Mouse (Mus musculus) spleen, adult 2 months (tissue): ENCODE data around the gene Oxtr. TPM values are rescaled to one million over a fixed set of nuclear protein-coding genes. Genes with fewer than 3 reads are reported as not detected.

Experiments used
- DNase-seq, 2 experiments: peaks; one replicate each; pipeline versions ENCODE4 v3.0.0 to v3.0.0-alpha.2; 2012 to 2021; ENCODE audit warnings: low spot score in 2 of 2, low read depth in 1 of 2
- H3K27ac ChIP-seq: fragments of 200-500 bp; 2 replicates; pipeline ENCODE4 v1.5.1; 2012; ENCODE audit warnings: low read length, inconsistent platforms; ENCODE audit not compliant: insufficient read depth
- H3K27me3 ChIP-seq: fragments of 200-500 bp; 2 replicates; pipeline ENCODE4 v1.6.1; 2012; ENCODE audit warnings: mild to moderate bottlenecking, moderate library complexity, low read length, inconsistent platforms; ENCODE audit not compliant: control insufficient read depth, insufficient read depth
- H3K36me3 ChIP-seq: fragments of 200-500 bp; 2 replicates; pipeline ENCODE4 v1.6.1; 2012; ENCODE audit warnings: mild to moderate bottlenecking, low read length, inconsistent platforms; ENCODE audit not compliant: control insufficient read depth, insufficient read depth
- H3K4me1 ChIP-seq: fragments of 200-500 bp; 2 replicates; pipeline ENCODE4 v1.6.1; 2011; ENCODE audit warnings: inconsistent platforms; ENCODE audit not compliant: control insufficient read depth, insufficient read depth, insufficient read length
- H3K4me3 ChIP-seq: fragments of 200-500 bp; 2 replicates; pipeline ENCODE4 v1.5.1; 2011; ENCODE audit warnings: mild to moderate bottlenecking, inconsistent platforms; ENCODE audit not compliant: insufficient read depth, insufficient read length; ENCODE audit errors: extremely low read depth
- CTCF ChIP-seq: fragments of 200-500 bp; IDR thresholded peaks from 2 replicates; pipeline ENCODE4 v1.5.1; 2011; ENCODE audit warnings: mild to moderate bottlenecking, inconsistent platforms; ENCODE audit not compliant: insufficient read depth, insufficient read length, insufficient replicate concordance; ENCODE audit errors: extremely low read depth
- POLR2A ChIP-seq: fragments of 200-500 bp; IDR thresholded peaks from 2 replicates; pipeline ENCODE4 v1.6.1; 2011; ENCODE audit warnings: low read depth, low read length, inconsistent platforms
- WGBS: fragments of 180-500 bp; shearing (Covaris S2); methylation state at CpG from one replicate; pipeline ENCODE4 v1.1.7; 2018; 5-methylcytosine and 5-hydroxymethylcytosine counted together
- polyA plus RNA-seq: library from polyadenylated mRNA; depleted of rRNA; stranded (reverse); fragments of >200 nt; gene quantifications from 2 replicates; pipeline ENCODE4 v1.2.3, GENCODE M21; 2012; rRNA removed

Oxtr gene
- polyA plus RNA-seq: 0.14 TPM in 2 replicates

GRCm38 (mm10) chr6:112489910-112490559, at the start of gene Oxtr:
Oxtr (minus strand) TSS chr6:112489943.
- Histone ChIP-seq H3K27me3 (peaks cover 6% of the 10 kb centered on the region; the same call in 1 of the 2 replicates), H3K4me3 (no peak within 1 kb of the TSS; the same call in 1 of the 2 replicates), H3K4me1 (no peaks in the 10 kb centered on the region; the same call in 1 of the 2 replicates), H3K27ac (no peak within 1 kb of the TSS), H3K36me3 (no peaks in the 10 kb centered on the region)
- DNase-seq: no peak
- TF ChIP-seq POLR2A (no peak), CTCF (no peak)
- WGBS: 11% methylated on average over 24 of the region's 24 CpGs

DNA sequence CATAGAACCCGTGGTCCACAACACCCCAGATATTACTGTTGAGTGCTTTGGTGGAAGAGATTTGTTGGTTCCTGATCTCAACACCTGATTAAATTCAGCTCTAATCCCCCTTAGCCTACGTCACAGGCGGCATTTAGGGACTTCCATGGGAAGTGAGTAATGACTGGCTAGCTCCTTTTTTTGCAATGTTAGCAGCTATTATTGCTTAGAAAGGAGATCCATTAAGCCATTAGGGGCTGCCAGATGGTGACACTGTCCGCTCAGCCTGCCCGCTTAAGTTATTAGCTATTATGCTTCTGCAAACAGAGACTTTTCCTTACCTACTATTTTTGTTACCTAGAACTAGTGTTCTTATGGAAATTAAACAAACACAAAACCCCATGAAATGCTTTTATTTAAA, 35.7 kb upstream of the Oxtr start:
- no peaks in the 10 kb centered on the region for H3K4me1 ChIP-seq
- no peak for TF ChIP-seq POLR2A
- WGBS: 82% methylated on average over 5 of the region's 5 CpGs
- H3K27ac ChIP-seq: no peak overlapping the region
- H3K27me3 ChIP-seq: no peaks in the 10 kb centered on the region
- H3K4me3 ChIP-seq: no peak overlapping the region
- DNase-seq: no peak
- H3K36me3 ChIP-seq: no peaks in the 10 kb centered on the region

GRCm38 (mm10) chr6:112524459-112524858, 34.7 kb upstream of the Oxtr start:
- no peak for DNase-seq
- TF ChIP-seq POLR2A (no peak), CTCF (no peak)
- H3K36me3 ChIP-seq: no peaks in the 10 kb centered on the region
- H3K27ac ChIP-seq: no peak overlapping the region
- no peaks in the 10 kb centered on the region for H3K4me1 ChIP-seq
- WGBS: 63% methylated on average over 10 of the region's 10 CpGs
- H3K4me3 ChIP-seq: no peak overlapping the region
- H3K27me3 ChIP-seq: no peaks in the 10 kb centered on the region

DNA sequence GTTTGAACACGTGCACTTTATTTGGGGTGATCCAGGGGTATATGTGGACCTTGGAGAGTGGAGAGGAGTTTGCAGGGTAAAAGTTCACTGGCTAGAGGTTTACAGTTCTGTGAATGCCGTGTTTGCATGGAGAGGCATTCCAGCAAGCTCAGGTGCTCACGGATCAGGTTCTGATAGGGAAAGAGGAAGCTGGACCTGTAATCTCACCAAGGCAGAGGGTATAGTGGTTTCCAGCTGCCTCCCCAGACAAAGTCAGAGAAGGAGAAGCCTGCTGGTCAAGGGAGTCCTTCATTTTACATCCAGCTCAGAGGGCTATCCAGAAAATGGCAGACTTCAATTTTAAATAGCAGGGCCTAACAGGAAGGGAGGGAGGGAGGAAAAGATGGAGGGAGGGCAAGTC, 28.2 kb upstream of the Oxtr start:
- no peak overlapping the region for H3K27ac ChIP-seq
- H3K4me1 ChIP-seq: no peaks in the 10 kb centered on the region
- TF ChIP-seq CTCF (no peak), POLR2A (no peak)
- DNase-seq: no peak
- no peaks in the 10 kb centered on the region for H3K27me3 ChIP-seq
- H3K36me3 ChIP-seq: no peaks in the 10 kb centered on the region
- 64% methylated on average over 3 of the region's 3 CpGs for WGBS
- no peak overlapping the region for H3K4me3 ChIP-seq

DNA sequence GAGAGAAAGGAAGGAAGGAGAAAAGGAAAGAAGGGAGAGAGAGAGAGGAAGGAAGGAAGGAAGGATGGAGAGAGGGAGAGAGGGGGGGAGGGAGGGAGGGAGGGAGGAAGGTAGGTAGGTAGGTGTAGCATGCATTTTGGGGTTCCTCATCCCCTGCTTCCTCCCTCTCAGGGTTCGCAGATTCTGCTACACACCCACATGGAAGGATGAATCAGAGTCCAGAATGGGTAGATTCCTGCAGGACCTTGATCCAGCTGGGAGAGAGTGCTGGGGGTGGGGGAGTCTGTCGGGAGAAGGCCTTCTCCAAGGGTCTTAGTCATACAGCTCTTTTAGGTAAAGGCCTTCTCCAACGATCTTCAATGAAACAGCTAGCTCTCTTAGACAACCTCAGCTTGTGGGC, 27.8 kb upstream of the Oxtr start:
- no peaks in the 10 kb centered on the region for H3K27me3 ChIP-seq
- no peak overlapping the region for H3K27ac ChIP-seq
- H3K4me3 ChIP-seq: no peak overlapping the region
- H3K36me3 ChIP-seq: no peaks in the 10 kb centered on the region
- WGBS: 79% methylated on average over 3 of the region's 3 CpGs
- H3K4me1 ChIP-seq: no peaks in the 10 kb centered on the region
- DNase-seq: no peak
- TF ChIP-seq CTCF (no peak), POLR2A (no peak)

DNA sequence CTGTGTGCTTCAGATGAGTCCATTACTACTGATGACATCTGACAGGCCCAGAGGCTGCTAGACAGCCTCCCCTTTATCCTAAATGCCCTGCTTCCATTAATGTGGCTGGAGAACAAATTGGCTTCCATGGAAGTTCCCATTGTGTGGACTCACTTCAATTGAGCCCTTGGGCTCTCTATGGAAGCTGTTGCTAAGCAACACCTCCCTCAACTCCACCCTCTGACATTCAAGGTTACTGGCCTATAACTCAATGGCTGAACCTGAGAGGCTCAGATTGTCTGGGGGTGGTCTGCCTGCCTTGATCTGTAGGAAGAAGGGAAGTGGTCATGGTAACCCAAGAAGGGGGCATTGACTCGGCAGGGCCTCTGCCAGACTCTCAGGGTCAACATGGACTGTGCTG, 26.8 kb upstream of the Oxtr start:
- H3K27me3 ChIP-seq: no peaks in the 10 kb centered on the region
- WGBS: 91% methylated on average over 1 of the region's 1 CpGs
- no peak overlapping the region for H3K27ac ChIP-seq
- TF ChIP-seq POLR2A (no peak), CTCF (no peak)
- no peak overlapping the region for H3K4me3 ChIP-seq
- no peaks in the 10 kb centered on the region for H3K36me3 ChIP-seq
- no peak for DNase-seq
- no peaks in the 10 kb centered on the region for H3K4me1 ChIP-seq

DNA sequence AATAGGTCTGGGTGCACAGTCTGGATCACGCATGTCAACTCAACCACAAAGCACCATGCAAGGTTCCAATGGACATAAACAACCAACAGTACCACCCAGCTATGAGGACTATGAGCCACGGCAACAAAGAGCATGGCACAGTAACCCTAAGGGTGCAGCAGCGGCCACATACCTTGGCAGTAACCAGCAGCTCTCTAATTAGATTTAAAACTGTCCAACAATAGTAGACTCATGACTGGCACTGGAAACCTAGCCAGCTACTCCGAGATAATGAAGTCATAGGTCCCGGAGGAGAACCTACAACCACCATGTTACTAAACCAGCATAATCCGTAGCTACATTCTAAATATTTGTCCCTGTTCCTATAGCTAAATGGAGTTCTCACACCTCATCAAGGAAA, 24.8 kb upstream of the Oxtr start:
- Histone ChIP-seq H3K4me1 (no peaks in the 10 kb centered on the region), H3K36me3 (no peaks in the 10 kb centered on the region), H3K4me3 (no peak overlapping the region), H3K27me3 (no peaks in the 10 kb centered on the region), H3K27ac (no peak overlapping the region)
- DNase-seq: no peak
- no peak for TF ChIP-seq POLR2A
- no peak for TF ChIP-seq CTCF
- WGBS: 90% methylated on average over 6 of the region's 6 CpGs
